Mouse (Mus musculus) ovary, postnatal 10 days (tissue): ENCODE data around the gene Map1b.

ENCODE experiments used
- DNase-seq: peaks from one replicate; pipeline ENCODE4 v3.0.0; 2022; ENCODE audit warnings: low spot score

The Map1b gene

GRCm38 (mm10) chr13:99447403-99448199 lies 68.7 kb downstream of the Map1b start:
- DNase-seq = no peak

GRCm38 (mm10) chr13:99447002-99447401 lies 69.3 kb downstream of the Map1b start:
- DNase-seq = no peak

GRCm38 (mm10) chr13:99444880-99445279 lies 71.5 kb downstream of the Map1b start:
- no peak for DNase-seq

GRCm38 (mm10) chr13:99444431-99444871 lies 71.9 kb downstream of the Map1b start:
- DNase-seq = no peak

GRCm38 (mm10) chr13:99443484-99444175 lies 72.7 kb downstream of the Map1b start:
- DNase-seq = no peak

GRCm38 (mm10) chr13:99442434-99443249 lies 73.7 kb downstream of the Map1b start:
- no peak for DNase-seq

- DNase-seq = no peak
Measured at GRCm38 (mm10) chr13:99441700-99442433, 74.5 kb downstream of the Map1b start.

- DNase-seq = no peak
Measured at GRCm38 (mm10) chr13:99440228-99440627, 76.1 kb downstream of the Map1b start.

GRCm38 (mm10) chr13:99439357-99439756 lies 77.0 kb downstream of the Map1b start:
- DNase-seq = no peak

GRCm38 (mm10) chr13:99437051-99437450 lies 79.3 kb downstream of the Map1b start:
- no peak for DNase-seq

- no peak for DNase-seq
Measured at GRCm38 (mm10) chr13:99434494-99434893, 81.8 kb downstream of the Map1b start.

GRCm38 (mm10) chr13:99433068-99434008 lies 83.0 kb downstream of the Map1b start:
- no peak for DNase-seq

GRCm38 (mm10) chr13:99423581-99423980 lies 92.8 kb downstream of the Map1b start:
- no peak for DNase-seq

- DNase-seq = no peak
Measured at GRCm38 (mm10) chr13:99416601-99417000, 99.7 kb downstream of the Map1b start.

- DNase-seq = no peak
Measured at GRCm38 (mm10) chr13:99414352-99414742, 102.0 kb downstream of the Map1b start.

GRCm38 (mm10) chr13:99413481-99414351 lies 102.6 kb downstream of the Map1b start:
- no peak for DNase-seq

GRCm38 (mm10) chr13:99412477-99413080 lies 103.8 kb downstream of the Map1b start:
- no peak for DNase-seq

GRCm38 (mm10) chr13:99411761-99412160 lies 104.6 kb downstream of the Map1b start:
- no peak for DNase-seq
